Mouse (Mus musculus) liver, adult 2 months (tissue): Measurements from ENCODE around the gene Smgc. TPM values are rescaled to one million over a fixed set of nuclear protein-coding genes. Genes with fewer than 3 reads are reported as not detected.
"Not testable (repeated sequence)": the region's sequence is repeated elsewhere in the genome, so short reads cannot be mapped to it uniquely, and the experiment has no call there.

Experiments used
- DNase-seq: peaks from one replicate; pipeline ENCODE4 v3.0.0-alpha.2; 2011; ENCODE audit warnings: low read depth, low spot score; ENCODE audit errors: extremely low read depth
- H3K27ac ChIP-seq: fragments of 200-500 bp; replicated peaks from 2 replicates; pipeline ENCODE4 v1.5.1; 2012; ENCODE audit warnings: low read depth, mild to moderate bottlenecking, control low read depth, inconsistent platforms, low read length; ENCODE audit not compliant: insufficient read depth
- H3K27me3 ChIP-seq: fragments of 200-500 bp; 2 replicates; pipeline ENCODE4 v1.6.1; 2012; ENCODE audit warnings: mild to moderate bottlenecking, moderate library complexity, low read length, inconsistent platforms; ENCODE audit not compliant: control insufficient read depth, insufficient read depth
- H3K36me3 ChIP-seq: fragments of 200-500 bp; 2 replicates; pipeline ENCODE4 v1.6.1; 2012; ENCODE audit warnings: low read length, inconsistent platforms; ENCODE audit not compliant: control insufficient read depth, insufficient read depth
- H3K4me1 ChIP-seq: fragments of 200-500 bp; 2 replicates; pipeline ENCODE4 v1.6.1; 2011; ENCODE audit warnings: low read length; ENCODE audit not compliant: control insufficient read depth, insufficient read depth
- H3K4me3 ChIP-seq: fragments of 200-500 bp; 2 replicates; pipeline ENCODE4 v1.5.1; 2011; ENCODE audit warnings: low read depth, mild to moderate bottlenecking, control low read depth, low read length, moderate library complexity; ENCODE audit not compliant: insufficient read depth
- H3K79me2 ChIP-seq: fragments of 200-500 bp; 2 replicates; pipeline ENCODE4 v1.6.1; 2012; ENCODE audit warnings: inconsistent platforms, mild to moderate bottlenecking, low read length, moderate library complexity; ENCODE audit not compliant: control insufficient read depth, insufficient read depth
- H3K9ac ChIP-seq: fragments of 200-500 bp; 2 replicates; pipeline ENCODE4 v1.6.1; 2012; ENCODE audit warnings: low read depth, mild to moderate bottlenecking, control low read depth, inconsistent platforms, low read length
- CTCF ChIP-seq: fragments of 200-500 bp; IDR thresholded peaks from 2 replicates; pipeline ENCODE4 v1.5.1; 2011; ENCODE audit warnings: low read depth, low read length, control low read depth
- POLR2A ChIP-seq: fragments of 200-500 bp; IDR thresholded peaks from 2 replicates; pipeline ENCODE4 v1.6.1; 2011; ENCODE audit warnings: low read length, control low read depth; ENCODE audit not compliant: insufficient read depth; ENCODE audit errors: extremely low read depth
- WGBS: fragments of 180-500 bp; shearing (Covaris S2); methylation state at CpG from one replicate; pipeline ENCODE4 v1.1.7; 2018; 5-methylcytosine and 5-hydroxymethylcytosine counted together
- polyA plus RNA-seq: library from polyadenylated mRNA; depleted of rRNA; stranded (reverse); fragments of >200 nt; gene quantifications from 2 replicates; pipeline ENCODE4 v1.2.3, GENCODE M21; 2012; rRNA removed
- total RNA-seq: library from RNA; depleted of rRNA; stranded (reverse); fragments of >200 nt; gene quantifications from 2 replicates; pipeline ENCODE4 v1.2.3, GENCODE M21; 2014; rRNA removed

The Smgc gene
- total RNA-seq = not detected in 2 replicates
- not detected in 2 replicates for polyA plus RNA-seq

DNA sequence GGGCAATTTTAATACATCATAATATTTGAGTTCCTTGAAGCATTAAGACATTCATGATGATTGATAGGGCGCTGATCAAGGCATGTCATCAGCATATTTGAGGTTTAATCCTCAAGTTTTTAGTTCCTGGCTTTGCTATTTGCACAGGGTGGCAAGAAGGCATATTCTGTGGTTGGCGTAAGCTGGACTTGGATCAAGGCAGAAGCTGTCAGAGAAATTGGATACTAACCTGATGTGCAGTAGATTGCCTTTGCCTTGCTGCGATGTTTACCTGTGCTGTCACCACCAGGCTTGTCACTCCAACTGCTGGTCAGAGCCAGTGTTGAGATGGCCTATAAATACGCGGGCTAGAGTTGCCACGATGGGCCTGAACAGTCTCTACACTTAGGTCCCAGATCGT is at the start of gene Smgc:
Gene Smgc, plus strand, starts transcription at position 301 of the 400 bp plus-strand sequence.
- TF ChIP-seq POLR2A = no peak
- no peak for TF ChIP-seq CTCF
- Histone ChIP-seq H3K4me3 (no peak within 1 kb of the TSS), H3K9ac (no peak within 1 kb of the TSS), H3K36me3 (no peaks in the 10 kb centered on the region), H3K27ac (no peak within 1 kb of the TSS), H3K79me2 (no peaks in the 10 kb centered on the region), H3K4me1 (no peaks in the 10 kb centered on the region), H3K27me3 (no peaks in the 10 kb centered on the region; the same call in 1 of the 2 replicates)
- no peak for DNase-seq
- 83% methylated on average over 7 of the region's 7 CpGs for WGBS

DNA sequence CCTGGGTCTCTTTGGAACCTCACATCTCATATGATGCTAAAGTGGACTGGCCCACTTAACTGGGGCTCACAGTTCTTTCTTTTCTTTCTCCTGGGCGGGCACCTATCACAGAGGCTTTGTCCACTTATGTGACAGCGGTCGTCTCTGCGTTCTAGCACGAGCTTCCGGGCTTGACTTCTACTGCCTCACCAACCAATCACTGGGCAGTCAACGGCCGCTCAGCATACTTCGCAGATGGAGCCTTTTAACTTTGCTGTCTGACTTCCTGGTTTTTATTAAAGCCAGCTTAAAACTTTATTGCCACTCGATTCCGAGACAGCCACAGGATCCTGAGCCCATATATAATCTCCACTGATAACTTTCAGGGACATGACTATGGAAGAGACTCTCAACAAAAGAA is 49.7 kb upstream of the Smgc start:
- Histone ChIP-seq H3K27ac (no peak overlapping the region), H3K4me3 (no peak overlapping the region), H3K36me3 (no peaks in the 10 kb centered on the region), H3K9ac (no peak overlapping the region), H3K4me1 (no peaks in the 10 kb centered on the region), H3K79me2 (no peaks in the 10 kb centered on the region), H3K27me3 (no peaks in the 10 kb centered on the region)
- 91% methylated on average over 11 of the region's 11 CpGs for WGBS
- no peak for DNase-seq
- TF ChIP-seq POLR2A (no peak), CTCF (no peak)

GRCm38 (mm10) chr15:91806463-91806862 is 31.6 kb upstream of the Smgc start:
- DNase-seq = no peak
- H3K9ac ChIP-seq = no peak overlapping the region
- no peaks in the 10 kb centered on the region for H3K79me2 ChIP-seq
- no peaks in the 10 kb centered on the region for H3K27me3 ChIP-seq
- TF ChIP-seq CTCF (no peak), POLR2A (no peak)
- H3K4me3 ChIP-seq = no peak overlapping the region
- no peaks in the 10 kb centered on the region for H3K36me3 ChIP-seq
- no peaks in the 10 kb centered on the region for H3K4me1 ChIP-seq
- WGBS = 83% methylated on average over 4 of the region's 4 CpGs
- H3K27ac ChIP-seq = no peak overlapping the region

- no peak for DNase-seq
- Histone ChIP-seq H3K27me3 (no peaks in the 10 kb centered on the region; the same call in 1 of the 2 replicates), H3K4me3 (no peak overlapping the region), H3K79me2 (no peaks in the 10 kb centered on the region), H3K36me3 (no peaks in the 10 kb centered on the region), H3K9ac (no peak overlapping the region), H3K4me1 (no peaks in the 10 kb centered on the region), H3K27ac (no peak overlapping the region)
- TF ChIP-seq POLR2A (no peak), CTCF (no peak)
- 72% methylated on average over 6 of the region's 6 CpGs for WGBS
Observed at GRCm38 (mm10) chr15:91835319-91835718, 2.7 kb upstream of the Smgc start.

DNA sequence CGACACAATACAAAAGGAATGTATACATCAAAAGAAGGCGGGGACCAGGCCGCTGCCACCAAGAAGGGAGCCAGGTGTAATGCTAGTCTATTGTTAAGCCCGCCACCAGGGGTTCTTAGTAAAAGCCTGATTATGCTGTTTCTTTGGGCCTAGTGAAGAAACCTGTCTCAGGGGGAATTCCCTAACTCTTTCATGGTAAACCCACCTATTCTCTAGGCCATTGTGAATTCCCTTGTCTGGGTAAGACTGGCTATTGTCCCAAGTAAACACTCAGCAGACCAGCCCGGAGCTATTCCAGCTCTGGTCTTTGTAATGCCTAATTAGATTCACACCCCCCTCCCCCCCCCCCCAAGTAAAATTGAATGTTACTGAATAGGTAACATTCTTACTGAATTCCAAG is 26.1 kb downstream of the Smgc start:
- 41% methylated on average over 5 of the region's 5 CpGs for WGBS

GRCm38 (mm10) chr15:91900245-91900644 is 62.2 kb downstream of the Smgc start:
- Histone ChIP-seq H3K36me3 (no peaks in the 10 kb centered on the region), H3K27ac (no peak overlapping the region), H3K4me3 (no peak overlapping the region), H3K79me2 (no peaks in the 10 kb centered on the region), H3K27me3 (no peaks in the 10 kb centered on the region), H3K4me1 (no peaks in the 10 kb centered on the region), H3K9ac (no peak overlapping the region)
- no peak for TF ChIP-seq POLR2A
- TF ChIP-seq CTCF = no peak
- WGBS = 63% methylated on average over 6 of the region's 6 CpGs
- peak; percentile 1 for DNase-seq

More for the DNA sequence above, 26.1 kb downstream of the Smgc start:
- not testable (repeated sequence) for H3K79me2 ChIP-seq, H3K9ac ChIP-seq, H3K36me3 ChIP-seq, H3K27me3 ChIP-seq, DNase-seq, H3K27ac ChIP-seq, H3K4me3 ChIP-seq, H3K4me1 ChIP-seq

- not testable (repeated sequence) for H3K9ac ChIP-seq, H3K4me1 ChIP-seq, H3K27ac ChIP-seq, DNase-seq, H3K27me3 ChIP-seq, H3K36me3 ChIP-seq, H3K4me3 ChIP-seq, H3K79me2 ChIP-seq
- 88% methylated on average over 3 of the region's 11 CpGs for WGBS
Observed at GRCm38 (mm10) chr15:91907046-91907445, 69.0 kb downstream of the Smgc start.

Other genes with a start within 250 kb of the Smgc start
- gene Lrrk2, start 165.1 kb upstream of the Smgc start, total RNA-seq = 3.4 and 5.6 TPM in 2 replicates
- gene Lrrk2, start 165.1 kb upstream of the Smgc start, polyA plus RNA-seq = 0.29 and 0.44 TPM in 2 replicates
- gene Cntn1, start 212.9 kb downstream of the Smgc start, total RNA-seq = 0.13 TPM in 1 of 2 replicates, not detected in the other
- gene Cntn1, start 212.9 kb downstream of the Smgc start, polyA plus RNA-seq = not detected in 2 replicates